Mouse (Mus musculus): ENCODE measurements around the gene Adamts16.
A peak's percentile ranks its signal among the peaks of the same experiment; 100 is the strongest.

The Adamts16 gene

GRCm38 (mm10) chr13:70832593-70833138 lies 8.9 kb downstream of the Adamts16 start:
- no peak for DNase-seq (ENCODE audit: inconsistent ontology term)

GRCm38 (mm10) chr13:70831041-70831440 lies 10.6 kb downstream of the Adamts16 start:
- DNase-seq (ENCODE audit: inconsistent ontology term), result peak; percentile 38

- no peak for DNase-seq (ENCODE audit: inconsistent ontology term)
These were observed 14.1 kb downstream of the Adamts16 start for GRCm38 (mm10) chr13:70827507-70827906.

GRCm38 (mm10) chr13:70825265-70825664 lies 16.3 kb downstream of the Adamts16 start:
- DNase-seq (ENCODE audit: inconsistent ontology term), result no peak

- no peak for DNase-seq (ENCODE audit: inconsistent ontology term)
These were observed 17.9 kb downstream of the Adamts16 start for GRCm38 (mm10) chr13:70823757-70824156.

- DNase-seq (ENCODE audit: inconsistent ontology term), result no peak
These were observed 22.6 kb downstream of the Adamts16 start for GRCm38 (mm10) chr13:70818982-70819381.

- no peak for DNase-seq (ENCODE audit: inconsistent ontology term)
These were observed 27.2 kb downstream of the Adamts16 start for GRCm38 (mm10) chr13:70814423-70814822.

GRCm38 (mm10) chr13:70805506-70805905 lies 36.1 kb downstream of the Adamts16 start:
- no peak for DNase-seq (ENCODE audit: inconsistent ontology term)

- DNase-seq (ENCODE audit: inconsistent ontology term), result peak; percentile 48
These were observed 38.8 kb downstream of the Adamts16 start for GRCm38 (mm10) chr13:70802849-70803248.

GRCm38 (mm10) chr13:70799322-70799721 lies 42.3 kb downstream of the Adamts16 start:
- peak; percentile 60 for DNase-seq (ENCODE audit: inconsistent ontology term)

GRCm38 (mm10) chr13:70798396-70798795 lies 43.2 kb downstream of the Adamts16 start:
- DNase-seq (ENCODE audit: inconsistent ontology term), result no peak

- DNase-seq (ENCODE audit: inconsistent ontology term), result peak; percentile 80
These were observed 47.5 kb downstream of the Adamts16 start for GRCm38 (mm10) chr13:70794074-70794572.

- no peak for DNase-seq (ENCODE audit: inconsistent ontology term)
These were observed 48.0 kb downstream of the Adamts16 start for GRCm38 (mm10) chr13:70793660-70794059.

- peak; percentile 38 for DNase-seq (ENCODE audit: inconsistent ontology term)
These were observed 48.7 kb downstream of the Adamts16 start for GRCm38 (mm10) chr13:70792950-70793349.

GRCm38 (mm10) chr13:70789806-70790205 lies 51.8 kb downstream of the Adamts16 start:
- DNase-seq (ENCODE audit: inconsistent ontology term), result peak; percentile 29

GRCm38 (mm10) chr13:70789022-70789421 lies 52.6 kb downstream of the Adamts16 start:
- DNase-seq (ENCODE audit: inconsistent ontology term), result peak; percentile 92

GRCm38 (mm10) chr13:70785078-70785477 lies 56.5 kb downstream of the Adamts16 start:
- no peak for DNase-seq (ENCODE audit: inconsistent ontology term)

GRCm38 (mm10) chr13:70784126-70784525 lies 57.5 kb downstream of the Adamts16 start:
- peak; percentile 49 for DNase-seq (ENCODE audit: inconsistent ontology term)

- DNase-seq (ENCODE audit: inconsistent ontology term), result no peak
These were observed 61.8 kb downstream of the Adamts16 start for GRCm38 (mm10) chr13:70779781-70780180.

GRCm38 (mm10) chr13:70778872-70779554 lies 62.6 kb downstream of the Adamts16 start:
- DNase-seq (ENCODE audit: inconsistent ontology term), result no peak

- no peak for DNase-seq (ENCODE audit: inconsistent ontology term)
These were observed 70.5 kb downstream of the Adamts16 start for GRCm38 (mm10) chr13:70771100-70771499.

GRCm38 (mm10) chr13:70769156-70769555 lies 72.5 kb downstream of the Adamts16 start:
- DNase-seq (ENCODE audit: inconsistent ontology term), result no peak

- no peak for DNase-seq (ENCODE audit: inconsistent ontology term)
These were observed 74.1 kb downstream of the Adamts16 start for GRCm38 (mm10) chr13:70767462-70767861.

Data from Muller cell, postnatal 12 days (primary cell).